Mouse (Mus musculus) neutrophil, adult 83 days (primary cell): ENCODE results near the gene Dcpp3. TPM values are rescaled to one million over a fixed set of nuclear protein-coding genes. Genes with fewer than 3 reads are reported as not detected.

Experiments used
- total RNA-seq, 2 experiments: library from RNA; stranded (reverse); gene quantifications; one replicate each; pipeline ENCODE4 v1.2.4; 2023

The Dcpp3 gene
- total RNA-seq = not detected

GRCm38 (mm10) chr17:23917158-23917557 is at the start of gene Dcpp3:
Dcpp3 (plus strand) TSS chr17:23917458.

GRCm38 (mm10) chr17:23867756-23868155 is 49.5 kb upstream of the Dcpp3 start, which contains the start of gene Prss21:
Prss21 (plus strand) TSS chr17:23868056.

GRCm38 (mm10) chr17:23880576-23880975 is 36.7 kb upstream of the Dcpp3 start, which contains the start of the genes Dcpp1 and Dcpp2:
Dcpp1 (plus strand) TSS chr17:23880876.
Dcpp2 (plus strand) TSS chr17:23880880.

GRCm38 (mm10) chr17:23941372-23941771 is 24.1 kb downstream of the Dcpp3 start, which contains the start of gene Sbp:
Sbp (plus strand) TSS chr17:23941672.

GRCm38 (mm10) chr17:23955174-23955573 is 37.9 kb downstream of the Dcpp3 start, which contains the start of gene Sbpl:
Sbpl (minus strand) TSS chr17:23955274.

Other genes starting within 250 kb of the Dcpp3 start
- gene Hcfc1r1, start 243.9 kb upstream of the Dcpp3 start, total RNA-seq = 10 to 100 TPM; 50.6 to 50.7 TPM
- gene Thoc6, start 243.6 kb upstream of the Dcpp3 start, total RNA-seq = 10 to 100 TPM; 19.0 to 19.2 TPM
- 1 to 10 TPM; 4.8 to 5.1 TPM for gene Tnfrsf12a, start 240.0 kb upstream of the Dcpp3 start, total RNA-seq
- not detected for gene Cldn6, start 238.2 kb upstream of the Dcpp3 start, total RNA-seq
- gene Cldn9, start 233.4 kb upstream of the Dcpp3 start, total RNA-seq = not detected
- not detected for gene 1520401A03Rik, start 194.7 kb upstream of the Dcpp3 start, total RNA-seq
- 10 to 100 TPM; 40.9 to 41.4 TPM for gene Pkmyt1, start 191.1 kb upstream of the Dcpp3 start, total RNA-seq
- gene Paqr4, start 176.6 kb upstream of the Dcpp3 start, total RNA-seq = 1 to 10 TPM; 3.2 to 5.1 TPM
- gene Kremen2, start 171.6 kb upstream of the Dcpp3 start, total RNA-seq = not detected
- gene Flywch1, start 145.9 kb upstream of the Dcpp3 start, total RNA-seq = 1 to 10 TPM; 8.7 to 9.6 TPM
- under 1 TPM in 1 of 2 experiments, not detected in 1; 0.53 TPM for gene Flywch2, start 131.4 kb upstream of the Dcpp3 start, total RNA-seq
- 100 to 1,000 TPM; 456 to 525 TPM for gene Srrm2, start 126.9 kb upstream of the Dcpp3 start, total RNA-seq
- gene Elob, start 88.3 kb upstream of the Dcpp3 start, total RNA-seq = 100 to 1,000 TPM; 176 to 182 TPM
- gene Prss33, start 81.4 kb upstream of the Dcpp3 start, total RNA-seq = not detected
- not detected for gene Prss32, start 73.6 kb upstream of the Dcpp3 start, total RNA-seq
- not detected for gene Prss41, start 73.3 kb upstream of the Dcpp3 start, total RNA-seq
- gene Prss21, start 49.4 kb upstream of the Dcpp3 start, total RNA-seq = not detected
- not detected for gene Dcpp1, start 36.6 kb upstream of the Dcpp3 start, total RNA-seq
- gene Dcpp2, start 36.6 kb upstream of the Dcpp3 start, total RNA-seq = not detected
- not detected for gene Sbp, start 24.2 kb downstream of the Dcpp3 start, total RNA-seq
- not detected for gene Sbpl, start 37.8 kb downstream of the Dcpp3 start, total RNA-seq
- not detected for gene Prss30, start 63.1 kb downstream of the Dcpp3 start, total RNA-seq
- not detected for gene Prss22, start 80.6 kb downstream of the Dcpp3 start, total RNA-seq
- gene Prss27, start 120.7 kb downstream of the Dcpp3 start, total RNA-seq = not detected
- gene Kctd5, start 156.0 kb downstream of the Dcpp3 start, total RNA-seq = 10 to 100 TPM; 13.1 to 16.4 TPM
- 10 to 100 TPM; 59.9 to 66.7 TPM for gene Pdpk1, start 233.5 kb downstream of the Dcpp3 start, total RNA-seq
- 10 to 100 TPM; 64.5 to 68.7 TPM for gene Amdhd2, start 246.3 kb downstream of the Dcpp3 start, total RNA-seq